Mouse (Mus musculus) myocyte (in vitro differentiated cells): ENCODE data around the gene Rbm20. TPM values are rescaled to one million over a fixed set of nuclear protein-coding genes. Genes with fewer than 3 reads are reported as not detected.

Source experiments
- H3K27me3 ChIP-seq: one replicate; pipeline ENCODE4 v1.6.1; 2011; ENCODE audit not compliant: control insufficient read depth, insufficient read depth, insufficient read length
- H3K36me3 ChIP-seq: one replicate; pipeline ENCODE4 v1.6.1; 2011; ENCODE audit not compliant: control insufficient read depth, insufficient read depth
- H3K4me2 ChIP-seq: one replicate; pipeline ENCODE4 v1.6.1; 2011; ENCODE audit warnings: low read depth, control low read depth
- H3K4me3 ChIP-seq: one replicate; pipeline ENCODE4 v1.5.1; 2011; ENCODE audit warnings: mild to moderate bottlenecking, control low read depth, moderate library complexity
- H3K79me2 ChIP-seq: one replicate; pipeline ENCODE4 v1.6.1; 2011; ENCODE audit not compliant: control insufficient read depth, insufficient read depth
- H3ac ChIP-seq: one replicate; pipeline ENCODE4 v1.6.1; 2011; ENCODE audit not compliant: control insufficient read depth, insufficient read length
- CEBPB ChIP-seq: IDR thresholded peaks from 2 replicates; pipeline ENCODE4 v1.6.1; 2011; ENCODE audit warnings: mild to moderate bottlenecking, moderate library complexity; ENCODE audit not compliant: poor library complexity, insufficient read depth, severe bottlenecking
- E2F4 ChIP-seq: IDR thresholded peaks from one replicate; pipeline ENCODE4 v1.6.1; 2011; ENCODE audit warnings: mild to moderate bottlenecking, control low read depth, moderate library complexity; ENCODE audit not compliant: insufficient read depth
- MAX ChIP-seq: IDR thresholded peaks from one replicate; pipeline ENCODE4 v1.6.1; 2011; ENCODE audit warnings: low read depth, mild to moderate bottlenecking, control low read depth
- MYOD1 ChIP-seq, 3 experiments: IDR thresholded peaks; one replicate each; pipeline ENCODE4 v1.6.1; 2011; ENCODE audit warnings: control low read depth in 2 of 3, low read depth in 2 of 3, mild to moderate bottlenecking in 2 of 3, moderate library complexity in 1 of 3; ENCODE audit not compliant: insufficient read length in 2 of 3, control insufficient read depth in 1 of 3
- MYOG ChIP-seq, 3 experiments: IDR thresholded peaks; one replicate each; pipeline ENCODE4 v1.6.1; 2011; ENCODE audit warnings: control low read depth in 2 of 3, low read depth in 2 of 3, mild to moderate bottlenecking in 2 of 3; ENCODE audit not compliant: insufficient read length in 2 of 3, control insufficient read depth in 1 of 3, insufficient read depth in 1 of 3
- POLR2A ChIP-seq: IDR thresholded peaks from one replicate; pipeline ENCODE4 v1.6.1; 2011; ENCODE audit warnings: low read depth, mild to moderate bottlenecking, control low read depth, moderate library complexity; ENCODE audit not compliant: insufficient read length
- POLR2AphosphoS2 ChIP-seq: IDR thresholded peaks from one replicate; pipeline ENCODE4 v1.6.1; 2011; ENCODE audit warnings: low read depth, control low read depth; ENCODE audit not compliant: insufficient read length
- REST ChIP-seq: IDR thresholded peaks from one replicate; pipeline ENCODE4 v1.6.1; 2011; ENCODE audit warnings: mild to moderate bottlenecking, control low read depth, moderate library complexity; ENCODE audit not compliant: insufficient read depth, insufficient read length
- SRF ChIP-seq: IDR thresholded peaks from one replicate; pipeline ENCODE4 v1.6.1; 2011; ENCODE audit warnings: low read depth; ENCODE audit not compliant: control insufficient read depth, insufficient read length
- TCF12 ChIP-seq: IDR thresholded peaks from one replicate; pipeline ENCODE4 v1.6.1; 2011; ENCODE audit warnings: mild to moderate bottlenecking, control low read depth; ENCODE audit not compliant: poor library complexity, insufficient read depth, severe bottlenecking
- TCF3 ChIP-seq: IDR thresholded peaks from one replicate; pipeline ENCODE4 v1.6.1; 2011; ENCODE audit warnings: low read depth, control low read depth; ENCODE audit not compliant: insufficient read length
- USF1 ChIP-seq: IDR thresholded peaks from one replicate; pipeline ENCODE4 v1.6.1; 2011; ENCODE audit warnings: low read depth, mild to moderate bottlenecking, control low read depth, moderate library complexity
- polyA plus RNA-seq: library from polyadenylated mRNA; unstranded; fragments of >200 nt; fragmentation: generic; extraction: Trizol; gene quantifications from one replicate; pipeline ENCODE4 v1.2.1, GENCODE M21; 2012; ENCODE audit warnings: missing spikeins

Rbm20 gene
- polyA plus RNA-seq, 1 experiment, result 35.4 TPM

- Histone ChIP-seq H3K4me2 (no peak overlapping the region), H3ac (no peak overlapping the region), H3K4me3 (no peak overlapping the region), H3K27me3 (no peaks in the 10 kb centered on the region), H3K79me2 (no peaks in the 10 kb centered on the region), H3K36me3 (peaks cover 23% of the 10 kb centered on the region)
- TF ChIP-seq POLR2AphosphoS2 (no peak), REST (no peak), POLR2A (no peak), TCF12 (no peak), TCF3 (no peak), USF1 (no peak), SRF (no peak), MYOD1 (IDR thresholded peaks at IDR 0.05; ENCODE audit: control insufficient read depth in 1 of 3, insufficient read length in 2 of 3, low read depth in 2 of 3) (no peak), E2F4 (no peak), CEBPB (no peak), MYOG (IDR thresholded peaks at IDR 0.05; ENCODE audit: control insufficient read depth in 1 of 3, insufficient read depth in 1 of 3, insufficient read length in 2 of 3, low read depth in 2 of 3) (no peak), MAX (no peak)
These were observed 191.7 kb downstream of the Rbm20 start for GRCm38 (mm10) chr19:53868796-53869195.

- Histone ChIP-seq H3ac (no peak overlapping the region), H3K4me2 (no peak overlapping the region), H3K79me2 (no peaks in the 10 kb centered on the region), H3K4me3 (no peak overlapping the region), H3K27me3 (no peaks in the 10 kb centered on the region), H3K36me3 (peaks cover 16% of the 10 kb centered on the region)
- TF ChIP-seq POLR2AphosphoS2 (peak; percentile 38), USF1 (no peak), CEBPB (no peak), TCF3 (peak; percentile 24), MYOG (IDR thresholded peaks at IDR 0.05; ENCODE audit: control insufficient read depth in 1 of 3, insufficient read depth in 1 of 3, insufficient read length in 2 of 3, low read depth in 2 of 3) (peak in 2 of 3 experiments; percentile 40 to 79), POLR2A (no peak), MYOD1 (IDR thresholded peaks at IDR 0.05; ENCODE audit: control insufficient read depth in 1 of 3, insufficient read length in 2 of 3, low read depth in 2 of 3) (peak in 2 of 3 experiments; percentile 26 to 79), MAX (no peak), REST (no peak), TCF12 (no peak), E2F4 (no peak), SRF (no peak)
These were observed 192.6 kb downstream of the Rbm20 start for GRCm38 (mm10) chr19:53869427-53870385.

GRCm38 (mm10) chr19:53870568-53870967, 193.5 kb downstream of the Rbm20 start:
- Histone ChIP-seq H3K4me2 (no peak overlapping the region), H3K79me2 (no peaks in the 10 kb centered on the region), H3K27me3 (no peaks in the 10 kb centered on the region), H3K36me3 (peaks cover 7% of the 10 kb centered on the region), H3ac (no peak overlapping the region), H3K4me3 (no peak overlapping the region)
- TF ChIP-seq POLR2A, result no peak
- TF ChIP-seq TCF12, result no peak
- no peak for TF ChIP-seq MAX
- no peak for TF ChIP-seq MYOG (IDR thresholded peaks at IDR 0.05; ENCODE audit: control insufficient read depth in 1 of 3, insufficient read depth in 1 of 3, insufficient read length in 2 of 3, low read depth in 2 of 3)
- TF ChIP-seq TCF3, result no peak
- no peak for TF ChIP-seq MYOD1 (IDR thresholded peaks at IDR 0.05; ENCODE audit: control insufficient read depth in 1 of 3, insufficient read length in 2 of 3, low read depth in 2 of 3)
- no peak for TF ChIP-seq REST
- no peak for TF ChIP-seq E2F4
- TF ChIP-seq SRF, result no peak
- no peak for TF ChIP-seq CEBPB
- no peak for TF ChIP-seq POLR2AphosphoS2
- TF ChIP-seq USF1, result no peak

GRCm38 (mm10) chr19:53871502-53871901, 194.4 kb downstream of the Rbm20 start:
- no peak overlapping the region for H3ac ChIP-seq
- H3K4me3 ChIP-seq, result no peak overlapping the region
- H3K79me2 ChIP-seq, result no peaks in the 10 kb centered on the region
- H3K4me2 ChIP-seq, result no peak overlapping the region
- H3K36me3 ChIP-seq, result peaks cover 3% of the 10 kb centered on the region
- H3K27me3 ChIP-seq, result no peaks in the 10 kb centered on the region
- TF ChIP-seq CEBPB (no peak), POLR2A (no peak), REST (no peak), E2F4 (no peak), POLR2AphosphoS2 (no peak), TCF3 (no peak), USF1 (no peak), MYOG (IDR thresholded peaks at IDR 0.05; ENCODE audit: control insufficient read depth in 1 of 3, insufficient read depth in 1 of 3, insufficient read length in 2 of 3, low read depth in 2 of 3) (no peak), MYOD1 (IDR thresholded peaks at IDR 0.05; ENCODE audit: control insufficient read depth in 1 of 3, insufficient read length in 2 of 3, low read depth in 2 of 3) (no peak), MAX (no peak), TCF12 (no peak), SRF (no peak)
